Mouse (Mus musculus) forebrain, embryonic 16.5 days (tissue): ENCODE results near the gene Esd. TPM values are rescaled to one million over a fixed set of nuclear protein-coding genes. Genes with fewer than 3 reads are reported as not detected.
A peak's percentile ranks its signal among the peaks of the same experiment; 100 is the strongest.

Source experiments
- ATAC-seq: fragments of 200-750 bp; cut with Nextera tagmentation; 2 replicates; pipeline ENCODE4 v1.8.0; 2017; ENCODE audit warnings: mild to moderate bottlenecking, moderate library complexity
- H3K27ac ChIP-seq: fragments of 300-500 bp; sonication (generic); 2 replicates; pipeline ENCODE4 v1.5.1; 2014; ENCODE audit warnings: low read length, control low read depth
- H3K27me3 ChIP-seq: fragments of 300-500 bp; sonication (generic); replicated peaks from 2 replicates; pipeline ENCODE4 v1.6.1; 2014; ENCODE audit warnings: low read length; ENCODE audit not compliant: control insufficient read depth, insufficient read depth
- H3K36me3 ChIP-seq: fragments of 300-500 bp; sonication (generic); 2 replicates; pipeline ENCODE4 v1.6.1; 2014; ENCODE audit not compliant: control insufficient read depth, insufficient read depth
- H3K4me1 ChIP-seq: fragments of 300-500 bp; sonication (generic); replicated peaks from 2 replicates; pipeline ENCODE4 v1.6.1; 2014; ENCODE audit warnings: low read length; ENCODE audit not compliant: control insufficient read depth, insufficient read depth
- H3K4me2 ChIP-seq: fragments of 300-500 bp; sonication (generic); 2 replicates; pipeline ENCODE4 v1.6.1; 2014; ENCODE audit warnings: mild to moderate bottlenecking, low read length, control low read depth
- H3K4me3 ChIP-seq: fragments of 300-500 bp; sonication (generic); replicated peaks from 2 replicates; pipeline ENCODE4 v1.5.1; 2014; ENCODE audit warnings: mild to moderate bottlenecking, low read length, control low read depth
- H3K9ac ChIP-seq: fragments of 300-500 bp; sonication (generic); replicated peaks from 2 replicates; pipeline ENCODE4 v1.6.1; 2014; ENCODE audit warnings: low read depth, low read length, control low read depth
- H3K9me3 ChIP-seq: fragments of 300-500 bp; sonication (generic); 2 replicates; pipeline ENCODE4 v1.6.1; 2016; ENCODE audit warnings: low read length; ENCODE audit not compliant: control insufficient read depth
- WGBS: fragments of 180-500 bp; shearing (Covaris S2); extraction: QIAGEN DNeasy Blood & Tissue Kit; methylation state at CpG from one replicate; pipeline ENCODE4 v1.1.7; 2014; 5-methylcytosine and 5-hydroxymethylcytosine counted together
- polyA plus RNA-seq: library from polyadenylated mRNA; unstranded; fragments of >200 nt; fragmentation: Nextera tagmentation; extraction: Ambion mirVana; gene quantifications from 2 replicates; pipeline ENCODE4 v1.2.1, GENCODE M21; 2015

Esd gene
- polyA plus RNA-seq, 1 experiment from 2014 or later: 251 TPM

DNA sequence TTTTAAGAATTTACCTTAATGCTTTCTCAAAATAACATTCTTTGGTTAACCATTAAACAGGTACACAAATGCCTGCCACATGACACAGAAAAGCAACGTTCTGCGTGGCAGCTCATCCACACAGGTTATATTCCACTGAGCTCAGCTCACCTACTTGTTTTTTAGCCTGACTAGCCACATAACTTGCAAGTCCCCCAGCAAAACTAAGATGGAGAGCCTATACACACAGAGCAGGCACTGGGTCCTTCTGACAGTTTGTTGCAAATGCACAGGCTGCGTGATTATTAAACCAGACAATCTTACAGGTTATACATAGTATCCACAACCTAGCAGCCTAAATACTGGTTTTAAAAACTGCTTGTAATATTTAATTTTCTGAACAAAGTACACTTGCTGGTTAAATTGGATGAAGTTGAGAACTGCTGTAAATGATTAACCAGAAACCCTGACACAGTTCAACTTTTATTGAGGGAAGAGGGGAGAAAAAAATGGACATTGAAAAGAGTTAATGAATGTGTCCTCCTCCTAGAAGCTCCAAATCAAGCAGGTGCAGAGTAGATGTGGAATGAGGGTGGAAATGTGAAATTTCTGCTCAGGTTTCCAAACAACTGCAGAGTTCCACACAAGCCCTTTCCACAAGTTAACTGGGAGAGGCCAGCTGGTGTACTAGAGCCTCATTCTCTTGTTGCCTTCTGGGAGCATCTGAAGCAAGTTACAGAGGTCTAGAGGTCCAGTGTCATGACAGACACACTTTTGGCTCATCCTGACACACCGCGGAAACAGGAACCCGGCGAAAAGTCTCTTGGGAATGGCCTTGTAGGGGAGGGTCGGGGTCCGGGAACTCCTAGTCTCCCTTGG, 647 bp upstream of the Esd start:
- Histone ChIP-seq H3K4me1 (peaks cover 10% of the 10 kb centered on the region), H3K36me3 (no peaks in the 10 kb centered on the region), H3K9ac (peak overlapping the region; percentile 88), H3K27me3 (no peaks in the 10 kb centered on the region), H3K4me3 (peak overlapping the region; percentile 80), H3K9me3 (no peaks in the 10 kb centered on the region), H3K4me2 (peak overlapping the region; percentile 66), H3K27ac (no peak overlapping the region; the same call in 1 of the 2 replicates)
- no peak for ATAC-seq
- WGBS: 31% methylated on average over 9 of the region's 9 CpGs

DNA sequence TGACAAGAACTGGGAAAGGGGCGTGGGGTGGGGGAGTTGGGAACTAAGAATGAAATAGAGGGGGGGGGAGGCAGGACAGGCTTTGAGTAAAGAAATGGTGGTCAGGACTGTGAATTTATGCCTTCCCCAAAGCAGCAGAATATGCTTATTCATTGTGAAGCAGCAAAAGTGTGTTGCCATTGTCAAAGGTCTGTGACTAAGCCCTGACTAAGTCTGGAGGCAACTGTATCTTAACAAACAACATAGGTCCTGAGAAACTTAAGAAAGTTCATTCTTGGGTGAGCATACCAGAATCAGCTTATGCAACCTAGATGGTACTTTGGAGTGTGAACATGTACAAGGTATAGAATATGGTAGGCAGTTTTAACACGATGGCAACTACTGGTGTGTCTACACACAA, 1.3 kb downstream of the Esd start:
- no peak for ATAC-seq
- peak overlapping the region; percentile 66 for H3K4me2 ChIP-seq
- H3K36me3 ChIP-seq: peaks cover 7% of the 10 kb centered on the region; the same call in 1 of the 2 replicates
- no peak overlapping the region for H3K27ac ChIP-seq
- no peak overlapping the region for H3K9ac ChIP-seq
- 55% methylated on average over 2 of the region's 2 CpGs for WGBS
- H3K4me1 ChIP-seq: peaks cover 10% of the 10 kb centered on the region
- no peak overlapping the region for H3K4me3 ChIP-seq
- no peaks in the 10 kb centered on the region for H3K9me3 ChIP-seq
- no peaks in the 10 kb centered on the region for H3K27me3 ChIP-seq

DNA sequence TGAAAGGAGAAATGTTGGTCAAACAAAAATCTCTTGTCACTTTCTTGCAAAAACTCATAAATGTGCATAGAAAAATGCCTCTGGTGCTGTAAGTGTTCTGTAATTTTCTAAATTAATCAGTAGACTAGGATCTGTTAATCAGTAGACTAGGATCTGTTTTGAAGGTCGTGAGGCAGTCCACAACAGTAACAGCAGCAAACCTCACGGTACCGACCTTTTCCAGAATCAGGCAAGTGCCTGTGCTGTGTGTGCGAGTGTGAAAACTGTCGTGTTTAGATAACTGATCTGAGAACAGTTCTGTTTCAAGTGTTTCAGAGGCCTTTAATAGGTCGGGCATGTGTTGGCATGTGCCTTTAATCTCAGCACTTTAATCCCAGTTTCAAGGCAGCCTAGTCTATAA, 3.4 kb downstream of the Esd start:
- WGBS: 89% methylated on average over 6 of the region's 6 CpGs
- no peak for ATAC-seq
- peaks cover 10% of the 10 kb centered on the region for H3K4me1 ChIP-seq
- no peak overlapping the region for H3K4me3 ChIP-seq
- no peak overlapping the region for H3K4me2 ChIP-seq
- H3K27ac ChIP-seq: no peak overlapping the region
- no peak overlapping the region for H3K9ac ChIP-seq
- peaks cover 18% of the 10 kb centered on the region for H3K36me3 ChIP-seq
- H3K27me3 ChIP-seq: no peaks in the 10 kb centered on the region
- no peaks in the 10 kb centered on the region for H3K9me3 ChIP-seq

DNA sequence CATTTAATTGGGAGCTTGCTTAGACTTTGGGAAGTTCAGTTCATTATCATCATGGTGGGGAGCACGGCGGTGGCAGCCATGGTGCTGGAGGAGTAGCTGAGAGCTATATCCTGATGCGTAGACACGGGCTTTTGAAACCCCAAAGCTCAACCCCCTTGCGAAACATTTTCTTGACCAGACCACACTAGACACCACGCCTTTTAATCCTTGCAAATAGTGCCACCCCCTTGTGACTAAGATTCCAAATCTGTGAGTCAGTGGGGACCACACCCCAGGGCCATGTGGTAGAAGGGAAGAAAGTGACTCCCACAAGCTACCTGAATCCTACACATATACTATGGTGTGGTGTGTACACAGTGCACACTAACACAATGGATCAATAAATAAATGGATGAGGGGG, 4.8 kb downstream of the Esd start:
- ATAC-seq: no peak
- H3K4me1 ChIP-seq: peaks cover 8% of the 10 kb centered on the region
- H3K27me3 ChIP-seq: no peaks in the 10 kb centered on the region
- no peak overlapping the region for H3K4me3 ChIP-seq
- H3K27ac ChIP-seq: no peak overlapping the region
- peaks cover 22% of the 10 kb centered on the region for H3K36me3 ChIP-seq
- no peaks in the 10 kb centered on the region for H3K9me3 ChIP-seq
- H3K4me2 ChIP-seq: no peak overlapping the region
- no peak overlapping the region for H3K9ac ChIP-seq
- WGBS: 97% methylated on average over 6 of the region's 6 CpGs

DNA sequence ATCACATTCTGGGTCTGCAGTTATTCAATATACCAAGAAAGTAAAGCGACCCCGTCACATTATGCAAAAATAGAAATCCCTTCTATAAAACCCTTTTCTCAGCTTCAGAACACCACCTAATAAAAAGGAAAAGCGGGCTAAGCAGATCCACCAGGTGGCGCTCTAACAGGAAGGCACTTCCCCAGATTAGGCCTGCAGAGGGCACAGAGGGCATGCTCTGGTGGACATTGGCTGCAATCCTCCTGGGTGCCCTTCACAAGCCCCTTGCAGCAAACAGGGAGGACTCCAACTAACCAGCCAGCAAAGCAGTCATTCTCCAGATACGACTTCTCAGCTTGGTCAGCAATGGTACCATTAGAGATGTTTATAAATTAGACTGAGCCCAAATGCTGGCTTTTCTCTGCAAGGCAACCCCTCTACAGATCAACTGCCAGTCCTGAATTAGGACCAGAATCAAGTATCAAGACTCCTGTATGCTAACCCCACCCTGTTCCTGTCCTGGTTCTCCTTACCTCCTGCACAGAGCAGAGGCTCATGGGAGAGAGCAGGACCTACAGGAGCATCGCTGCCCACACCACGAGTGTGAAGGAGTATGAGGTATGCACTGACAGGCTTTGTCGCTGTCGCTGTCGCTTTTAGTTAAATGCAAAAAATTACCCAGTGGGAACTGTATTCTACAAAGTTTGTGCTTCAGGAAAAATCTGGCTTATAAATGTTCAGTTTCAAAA, 32.3 kb downstream of the Esd start:
- Histone ChIP-seq H3K4me2 (no peak overlapping the region), H3K4me3 (no peak overlapping the region), H3K36me3 (peaks cover 4% of the 10 kb centered on the region; the same call in 1 of the 2 replicates), H3K27ac (no peak overlapping the region), H3K9me3 (no peaks in the 10 kb centered on the region), H3K4me1 (no peaks in the 10 kb centered on the region), H3K27me3 (no peaks in the 10 kb centered on the region), H3K9ac (no peak overlapping the region)
- peak; percentile 28; the same call in 1 of the 2 replicates for ATAC-seq
- WGBS: 59% methylated on average over 10 of the region's 10 CpGs

DNA sequence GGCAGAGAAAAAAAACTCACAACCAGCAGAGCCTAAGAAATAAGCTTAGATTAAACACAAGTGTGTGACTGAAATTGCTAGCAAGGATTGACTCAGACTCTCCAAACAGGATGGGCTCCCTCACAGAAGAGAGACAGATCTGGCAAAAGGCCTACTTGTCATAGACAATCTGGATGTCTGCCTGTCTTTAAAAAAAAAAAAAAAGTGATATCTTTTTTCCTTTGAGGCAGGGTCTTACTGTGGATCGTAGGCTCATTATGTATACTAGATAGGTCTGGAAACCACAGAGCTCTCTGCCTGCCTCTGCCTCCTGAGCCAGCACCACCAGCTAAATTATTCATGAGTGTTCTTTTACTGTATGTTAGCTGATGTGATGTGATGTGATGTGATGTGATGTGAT, 35.8 kb downstream of the Esd start:
- Histone ChIP-seq H3K4me1 (no peaks in the 10 kb centered on the region), H3K36me3 (peaks cover 15% of the 10 kb centered on the region), H3K4me3 (no peak overlapping the region), H3K4me2 (no peak overlapping the region), H3K9me3 (no peaks in the 10 kb centered on the region), H3K9ac (no peak overlapping the region), H3K27ac (no peak overlapping the region), H3K27me3 (no peaks in the 10 kb centered on the region)
- ATAC-seq: peak; percentile 58; the same call in 1 of the 2 replicates
- 42% methylated on average over 1 of the region's 1 CpGs for WGBS

DNA sequence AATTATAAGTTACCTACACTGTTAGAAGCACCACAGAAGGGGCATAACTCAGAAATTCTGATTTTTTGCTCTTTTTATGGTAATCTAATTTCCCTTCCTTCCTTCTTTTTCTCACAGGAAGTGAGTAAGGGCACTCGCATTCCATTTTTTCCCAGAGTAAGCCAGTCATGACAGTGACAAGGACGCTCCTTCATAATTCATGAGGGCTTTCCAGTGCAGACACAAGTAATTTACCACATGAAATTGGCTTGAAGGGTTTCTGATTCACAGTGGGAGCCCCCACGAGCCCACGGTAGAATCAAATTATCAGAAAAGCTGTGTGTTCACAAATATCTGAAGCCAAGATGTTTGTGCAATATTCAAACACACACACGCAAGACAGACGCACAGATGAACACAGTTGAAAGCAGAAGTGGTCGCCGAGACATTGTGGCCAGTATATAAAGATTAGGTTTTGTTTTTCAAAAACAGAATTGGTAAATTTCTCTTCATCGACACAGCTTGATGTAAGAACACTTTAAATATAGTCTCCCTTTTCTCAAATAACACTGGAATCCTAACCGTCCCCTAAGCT, 42.0 kb downstream of the Esd start:
- 70% methylated on average over 10 of the region's 10 CpGs for WGBS
- H3K9ac ChIP-seq: no peak overlapping the region
- no peak overlapping the region for H3K4me2 ChIP-seq
- no peak overlapping the region for H3K4me3 ChIP-seq
- peaks cover 13% of the 10 kb centered on the region for H3K36me3 ChIP-seq
- H3K27ac ChIP-seq: no peak overlapping the region
- no peak for ATAC-seq
- no peaks in the 10 kb centered on the region for H3K9me3 ChIP-seq
- no peaks in the 10 kb centered on the region for H3K27me3 ChIP-seq
- no peaks in the 10 kb centered on the region for H3K4me1 ChIP-seq

DNA sequence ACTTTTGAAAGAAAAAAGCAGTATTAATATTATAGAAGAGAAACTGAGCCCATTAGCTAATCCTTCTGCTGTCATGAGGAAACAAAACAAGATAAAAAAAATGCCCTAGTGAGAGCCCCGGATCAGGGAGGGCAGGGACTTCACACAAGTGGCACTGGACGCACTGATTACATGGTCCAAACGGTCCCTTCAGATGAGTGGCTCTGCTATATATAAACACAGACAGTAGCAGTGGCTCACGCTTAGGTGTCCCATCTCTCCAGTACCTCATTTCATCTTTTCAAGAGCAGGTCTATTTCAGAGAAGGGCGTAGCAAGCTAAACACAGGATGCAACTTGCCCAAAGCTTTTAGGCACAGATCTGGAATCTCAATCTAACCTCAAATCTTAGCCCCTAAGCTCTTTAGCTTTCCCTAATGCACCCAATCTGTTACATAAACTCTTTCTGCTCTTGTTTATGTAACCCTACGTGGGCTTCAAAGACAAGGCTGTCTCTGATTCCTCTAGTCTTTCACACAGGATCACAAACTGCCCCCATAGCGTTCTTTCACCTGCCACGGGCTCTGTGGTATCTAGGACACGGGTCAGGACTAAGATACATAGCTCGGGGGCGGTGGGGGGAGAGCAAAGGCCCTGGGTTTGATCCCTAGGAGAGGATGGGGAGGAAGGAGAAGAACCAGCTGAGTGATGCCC, 52.3 kb downstream of the Esd start:
- no peak overlapping the region for H3K27ac ChIP-seq
- ATAC-seq: no peak

DNA sequence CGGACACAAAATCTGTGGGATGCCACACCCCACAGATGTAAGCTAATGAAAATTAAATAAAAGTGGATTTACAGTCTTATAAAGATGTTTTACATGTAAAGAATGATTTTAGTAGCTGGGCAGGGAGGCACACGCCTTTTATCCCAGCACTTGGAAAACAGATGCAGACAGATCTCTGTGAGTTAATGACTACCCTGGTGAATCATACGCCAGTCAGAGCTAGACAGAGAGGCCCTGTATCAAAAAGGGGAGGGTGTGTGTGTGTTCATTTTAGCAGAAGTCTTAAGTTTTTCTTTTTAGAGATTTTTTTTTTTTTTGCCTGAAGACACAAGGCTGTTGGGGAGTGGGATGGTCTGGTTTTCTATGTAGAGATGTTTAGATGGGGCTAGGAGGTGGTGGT, 55.6 kb downstream of the Esd start:
- Histone ChIP-seq H3K9me3 (0 out of 2 replicates have a peak, but pooled peaks cover 2% of the 10 kb centered on the region), H3K4me3 (no peak overlapping the region), H3K9ac (no peak overlapping the region), H3K36me3 (peaks cover 11% of the 10 kb centered on the region), H3K27ac (no peak overlapping the region), H3K27me3 (no peaks in the 10 kb centered on the region), H3K4me2 (no peak overlapping the region), H3K4me1 (no peaks in the 10 kb centered on the region)
- ATAC-seq: no peak
- 72% methylated on average over 3 of the region's 3 CpGs for WGBS

More for the DNA sequence above, 52.3 kb downstream of the Esd start:
- H3K4me3 ChIP-seq: no peak overlapping the region
- WGBS: 94% methylated on average over 11 of the region's 11 CpGs
- no peak overlapping the region for H3K4me2 ChIP-seq
- H3K27me3 ChIP-seq: no peaks in the 10 kb centered on the region
- H3K36me3 ChIP-seq: peaks cover 11% of the 10 kb centered on the region
- H3K9ac ChIP-seq: no peak overlapping the region
- H3K9me3 ChIP-seq: 0 out of 2 replicates have a peak, but pooled peaks cover 2% of the 10 kb centered on the region
- H3K4me1 ChIP-seq: no peaks in the 10 kb centered on the region
